Mouse (Mus musculus): ENCODE measurements around the gene Atf7. TPM values are rescaled to one million over a fixed set of nuclear protein-coding genes. Genes with fewer than 3 reads are reported as not detected.

Gene Atf7
- total RNA-seq, 2 experiments from 2014 or later, result 60.2 to 62.5 TPM

DNA sequence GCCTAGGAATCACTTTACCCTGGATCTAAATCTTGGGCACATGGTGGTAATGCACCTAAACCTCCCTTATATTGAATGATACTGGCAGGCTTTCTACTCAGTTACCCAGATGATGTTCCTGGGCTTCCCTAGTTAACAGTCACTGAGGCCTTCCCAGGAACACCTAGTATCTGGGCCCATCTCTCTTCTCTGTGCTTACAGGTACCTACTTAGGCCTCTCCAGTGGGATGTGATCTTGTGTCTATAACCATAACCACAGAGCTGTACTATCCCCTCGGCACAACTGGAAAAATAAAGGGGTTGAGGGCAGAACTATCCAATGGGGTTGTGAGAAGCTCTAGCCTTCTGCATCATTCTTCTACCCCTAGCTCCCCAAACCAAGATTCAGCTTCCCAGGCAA lies 118.4 kb downstream of the Atf7 start:
- no peak for DNase-seq
- no peak for TF ChIP-seq CTCF (IDR thresholded peaks at IDR 0.05)
- H3K27ac ChIP-seq, result no peak overlapping the region
- H3K4me3 ChIP-seq, result no peak overlapping the region
- intact Hi-C loops (cut with DNase I), result no loop called here

DNA sequence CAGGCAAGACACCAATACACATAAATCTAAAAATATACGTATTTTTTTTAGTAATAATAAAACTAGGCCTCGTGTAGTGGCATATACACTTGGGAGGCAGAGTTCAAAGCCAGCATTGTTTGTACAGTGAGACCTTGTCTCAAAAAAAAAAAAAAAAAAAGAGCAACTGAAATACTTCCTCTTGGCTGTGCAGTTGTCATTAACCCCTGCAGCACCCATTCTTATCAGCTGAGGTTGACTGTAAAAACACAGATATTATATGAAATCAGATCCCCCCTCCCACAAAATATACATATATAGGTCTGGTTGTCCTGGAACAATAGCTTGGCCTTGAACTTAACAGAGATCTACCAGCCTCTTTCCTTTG lies 118.8 kb downstream of the Atf7 start:
- no peak overlapping the region for H3K27ac ChIP-seq
- intact Hi-C loops (cut with DNase I), result no loop called here
- TF ChIP-seq CTCF (IDR thresholded peaks at IDR 0.05), result no peak
- no peak for DNase-seq
- H3K4me3 ChIP-seq, result no peak overlapping the region

DNA sequence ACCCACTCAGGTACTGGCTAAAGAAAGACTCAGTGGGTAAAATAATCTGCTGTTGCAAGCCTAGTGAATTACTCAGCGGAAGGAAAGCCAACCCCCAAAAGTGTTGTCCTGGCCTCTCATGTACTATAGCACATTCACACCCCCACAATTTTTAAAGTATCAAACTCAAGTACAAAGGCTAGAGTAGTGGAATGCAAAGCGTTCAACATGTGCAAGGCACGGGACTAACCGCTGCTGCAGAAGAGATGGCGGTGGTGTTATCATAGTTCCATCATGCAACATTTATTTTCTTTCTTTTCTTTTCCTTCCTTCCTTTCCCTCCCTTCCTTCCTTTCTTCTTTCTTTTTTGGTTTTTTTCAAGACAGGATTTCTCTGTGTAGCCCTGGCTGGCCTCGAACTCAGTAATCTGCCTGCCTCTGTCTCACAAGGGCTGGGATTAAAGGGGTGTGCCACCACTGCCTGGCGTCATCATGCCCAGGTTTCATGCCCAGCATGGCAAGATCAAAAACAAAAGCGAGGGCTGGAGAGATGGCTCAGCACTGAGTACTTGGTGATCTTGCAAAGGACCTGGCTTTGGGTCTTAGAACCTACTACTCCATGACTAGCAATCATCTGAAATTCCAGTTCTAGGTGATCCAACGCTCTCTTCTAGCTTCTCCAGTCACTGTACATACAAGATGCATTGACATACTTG lies 119.3 kb downstream of the Atf7 start:
- Histone ChIP-seq H3K27ac (no peak overlapping the region), H3K4me3 (no peak overlapping the region)
- TF ChIP-seq CTCF (IDR thresholded peaks at IDR 0.05), result no peak
- intact Hi-C loops (cut with DNase I), result no loop called here
- no peak for DNase-seq

DNA sequence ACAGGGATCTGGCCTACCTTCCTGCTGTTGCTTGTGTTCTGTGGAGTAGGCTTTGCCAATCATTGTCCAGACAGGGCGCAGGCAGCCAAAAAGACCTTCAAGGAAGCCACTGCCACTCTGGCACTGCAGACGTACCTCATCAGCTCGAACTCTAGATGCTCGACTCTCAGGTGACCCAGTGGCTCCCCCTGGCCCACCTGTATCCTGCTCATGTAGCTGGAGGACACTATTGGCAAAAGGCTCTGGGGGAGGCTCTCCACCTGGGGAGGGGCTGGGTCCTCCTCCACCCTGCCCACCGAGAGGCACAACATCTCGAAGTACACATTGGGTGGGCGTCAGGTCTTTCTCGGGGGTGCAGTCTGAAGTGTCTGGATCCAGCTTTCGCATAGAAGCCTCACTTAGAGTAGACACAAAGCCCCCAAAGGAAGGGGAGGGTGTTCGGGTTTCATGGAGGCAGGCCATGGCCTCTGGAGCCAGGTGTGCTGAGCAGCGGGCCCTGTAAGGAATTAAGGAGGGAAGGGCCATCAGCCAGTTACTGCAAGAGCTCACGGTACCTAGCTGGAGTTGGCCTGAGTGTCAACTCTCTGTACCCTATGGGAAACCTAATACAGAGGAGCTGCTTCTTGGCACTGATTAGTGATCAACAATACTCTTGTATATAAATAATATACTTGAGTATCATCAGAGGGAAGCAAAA lies 120.0 kb downstream of the Atf7 start:
- peak; percentile 16 for DNase-seq
- intact Hi-C loops (cut with DNase I), result no loop called here
- no peak for TF ChIP-seq CTCF (IDR thresholded peaks at IDR 0.05)
- Histone ChIP-seq H3K4me3 (no peak overlapping the region), H3K27ac (no peak overlapping the region)

DNA sequence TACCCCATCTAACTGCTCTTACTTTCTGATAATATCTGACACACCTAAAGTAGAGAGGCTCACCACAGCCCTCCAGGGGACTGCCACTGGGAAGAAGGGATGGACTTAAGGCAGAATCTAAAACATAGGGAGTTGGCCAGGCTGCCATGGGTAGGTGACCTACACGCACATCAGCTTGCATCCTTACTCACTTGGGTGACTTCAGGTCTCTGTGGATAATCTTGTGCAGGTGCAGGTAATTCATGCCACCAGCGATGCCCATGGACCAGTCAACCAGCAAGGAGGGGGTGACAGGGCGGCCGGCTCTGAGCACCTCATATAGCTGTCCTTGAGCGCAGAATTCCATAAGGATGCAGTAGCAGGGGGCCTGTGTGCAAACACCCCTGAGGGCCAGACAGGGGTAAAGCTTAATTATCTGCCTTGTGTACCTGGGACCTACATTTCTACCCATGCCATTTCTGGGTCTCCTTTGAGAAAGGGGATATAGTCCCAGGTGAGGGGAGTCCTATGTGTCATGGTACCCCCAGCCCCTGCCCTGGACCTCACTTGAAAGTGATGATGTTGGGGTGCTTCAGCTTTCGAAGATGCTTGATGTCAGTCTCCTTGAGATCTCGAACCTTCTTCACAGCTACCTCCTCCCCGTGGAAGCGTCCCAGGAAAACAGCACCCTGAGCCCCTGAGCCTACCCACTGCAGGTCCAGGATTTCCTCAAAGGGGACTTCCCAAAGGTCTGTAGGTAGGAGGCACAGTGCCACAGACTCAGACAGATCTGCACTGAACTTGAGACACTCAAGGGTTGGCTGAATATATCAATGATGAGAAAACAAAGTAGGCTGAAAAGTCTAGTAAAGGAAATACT lies 121.1 kb downstream of the Atf7 start:
- H3K27ac ChIP-seq, result no peak overlapping the region
- H3K4me3 ChIP-seq, result no peak overlapping the region
- TF ChIP-seq CTCF (IDR thresholded peaks at IDR 0.05), result no peak
- no peak for DNase-seq
- intact Hi-C loops (cut with DNase I), result no loop called here

DNA sequence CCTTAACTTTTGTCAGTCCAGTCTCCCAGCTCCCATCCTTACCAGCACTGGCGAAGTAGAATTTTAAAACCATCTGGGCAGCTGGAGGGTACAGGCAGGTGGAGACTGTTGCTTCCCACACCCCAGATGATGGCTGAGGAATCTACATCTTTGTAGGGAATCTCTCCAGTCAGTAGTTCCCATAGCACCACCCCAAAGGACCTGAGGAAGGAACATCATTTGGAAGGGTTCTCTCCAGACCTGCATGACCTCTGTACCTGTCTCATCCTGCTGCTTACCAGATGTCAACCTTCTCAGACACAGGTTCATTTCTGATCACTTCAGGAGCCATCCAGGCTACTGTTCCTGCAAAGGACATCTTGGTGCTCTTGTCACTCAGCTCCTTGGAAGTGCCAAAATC lies 121.8 kb downstream of the Atf7 start, which contains the start of gene Gm10337:
TSS of gene Gm10337 (plus strand) at position 276 of the 400 bp plus-strand sequence.
- no peak for TF ChIP-seq CTCF (IDR thresholded peaks at IDR 0.05)
- intact Hi-C loops (cut with DNase I), result no loop called here
- H3K27ac ChIP-seq, result no peak within 1 kb of the TSS
- no peak within 1 kb of the TSS for H3K4me3 ChIP-seq
- no peak for DNase-seq

DNA sequence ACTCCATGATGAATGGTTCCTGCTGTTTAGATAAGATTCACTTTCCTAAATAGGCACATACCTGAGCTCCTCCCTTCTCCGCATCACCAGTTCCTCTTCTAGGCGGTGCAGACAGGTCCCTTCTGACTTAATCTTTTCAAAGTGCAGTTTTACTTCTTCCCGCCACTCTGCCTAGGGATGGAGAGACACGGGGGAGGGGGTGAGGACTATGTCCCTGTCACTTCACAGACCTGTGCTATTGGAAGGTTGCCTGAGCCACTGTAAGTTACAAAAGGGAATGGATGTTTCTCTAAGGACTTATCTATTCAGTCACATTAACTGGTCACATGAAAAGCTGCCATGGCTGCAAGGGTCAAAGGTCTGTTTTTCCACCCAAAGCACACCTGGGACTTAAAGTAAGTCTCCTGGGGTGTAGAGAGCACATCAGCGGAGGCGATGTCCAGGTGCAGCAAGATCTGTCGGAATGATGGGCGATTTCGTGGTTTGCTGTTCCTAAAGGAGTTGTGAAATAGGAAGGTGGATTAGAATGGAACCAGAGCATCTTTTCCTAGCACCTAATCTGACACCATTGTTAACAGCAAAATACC lies 122.9 kb downstream of the Atf7 start:
- H3K27ac ChIP-seq, result no peak overlapping the region
- intact Hi-C loops (cut with DNase I), result no loop called here
- no peak for TF ChIP-seq CTCF (IDR thresholded peaks at IDR 0.05)
- no peak for DNase-seq
- H3K4me3 ChIP-seq, result no peak overlapping the region

DNA sequence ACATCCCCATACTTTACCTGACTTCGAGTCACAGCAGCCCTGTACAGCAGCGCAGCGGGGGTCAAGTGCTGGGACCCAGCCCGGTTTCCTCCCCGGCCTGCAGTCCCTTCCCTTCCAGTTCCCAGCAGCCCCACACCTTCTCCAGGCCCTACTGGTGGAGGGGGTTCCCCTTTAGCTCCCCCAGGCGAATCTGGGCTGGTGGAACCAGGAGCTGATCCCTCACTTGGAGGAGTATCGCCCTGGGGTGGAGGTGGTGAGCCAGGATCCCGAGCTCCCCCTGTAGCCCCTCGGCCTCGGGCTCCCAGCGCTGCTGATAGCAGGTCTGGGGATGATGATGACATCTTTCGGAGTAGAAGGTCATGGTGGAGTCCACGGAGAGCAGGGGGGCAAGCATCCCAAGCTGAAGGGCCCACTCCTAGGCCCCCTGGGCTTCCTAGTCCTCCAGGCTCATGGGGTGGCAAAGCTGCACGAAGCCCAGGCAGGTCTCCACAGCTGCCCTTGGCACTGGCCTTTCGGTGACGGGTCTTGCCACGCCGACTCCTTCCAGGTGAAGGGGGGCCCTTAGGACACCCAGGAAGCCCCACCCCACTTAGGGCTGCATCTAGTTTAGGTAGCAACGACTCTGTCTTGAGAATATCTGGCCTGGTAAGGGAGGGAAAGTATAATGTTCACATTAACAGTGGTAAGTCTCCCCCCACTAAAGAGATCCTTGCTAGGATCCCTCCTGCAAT lies 124.0 kb downstream of the Atf7 start:
- DNase-seq, result no peak
- no peak for TF ChIP-seq CTCF (IDR thresholded peaks at IDR 0.05)
- no peak overlapping the region for H3K4me3 ChIP-seq
- no peak overlapping the region for H3K27ac ChIP-seq
- intact Hi-C loops (cut with DNase I), result loop anchor here (2.0 kb wide), 1 partner anchor 16 kb away; no protein-coding TSS in a partner anchor

DNA sequence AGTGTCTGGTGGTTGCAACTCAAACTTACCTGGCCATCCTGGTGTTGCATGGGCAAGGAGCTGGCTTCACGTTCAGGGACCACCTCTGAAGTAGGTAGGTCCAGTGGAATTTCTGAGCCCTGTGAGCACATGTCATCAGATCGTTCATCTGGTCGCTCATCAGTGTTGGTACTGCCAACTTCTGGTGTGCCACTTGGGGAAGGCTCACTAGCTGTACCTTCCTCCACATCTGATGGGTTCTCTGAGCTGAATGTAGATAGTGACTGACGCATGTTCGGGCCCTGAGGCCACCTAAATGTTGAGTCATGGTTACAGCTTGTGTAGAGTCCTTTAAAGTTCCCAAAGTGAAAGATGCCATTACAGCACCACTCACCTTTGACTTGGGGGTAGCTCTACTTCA lies 124.8 kb downstream of the Atf7 start:
- no peak overlapping the region for H3K4me3 ChIP-seq
- DNase-seq, result no peak
- intact Hi-C loops (cut with DNase I), result loop anchor here (2.0 kb wide), 1 partner anchor 16 kb away; no protein-coding TSS in a partner anchor
- TF ChIP-seq CTCF (IDR thresholded peaks at IDR 0.05), result no peak
- H3K27ac ChIP-seq, result no peak overlapping the region

DNA sequence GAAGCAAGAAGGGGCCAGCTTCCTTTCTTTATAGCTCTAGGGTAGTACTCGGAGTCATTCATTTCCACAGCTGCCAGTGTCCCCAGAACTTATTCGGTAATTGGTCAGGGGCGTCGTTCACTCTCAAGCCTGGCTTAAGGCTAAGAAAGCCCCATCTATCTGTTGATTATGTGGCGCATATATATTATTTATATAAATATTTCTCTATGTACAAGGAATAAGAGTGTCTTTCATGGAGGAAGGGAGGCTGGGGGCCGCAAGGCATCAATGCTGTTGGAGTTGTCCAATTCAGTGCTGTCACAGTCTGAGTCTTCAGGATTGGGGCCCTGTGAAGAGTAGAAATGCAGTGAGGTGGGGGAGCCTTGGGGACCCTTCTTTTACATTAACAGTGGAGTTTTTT lies 125.4 kb downstream of the Atf7 start:
- no peak for TF ChIP-seq CTCF (IDR thresholded peaks at IDR 0.05)
- intact Hi-C loops (cut with DNase I), result loop anchor here (2.0 kb wide), 1 partner anchor 15 kb away; no protein-coding TSS in a partner anchor
- Histone ChIP-seq H3K27ac (no peak overlapping the region), H3K4me3 (no peak overlapping the region)
- no peak for DNase-seq

DNA sequence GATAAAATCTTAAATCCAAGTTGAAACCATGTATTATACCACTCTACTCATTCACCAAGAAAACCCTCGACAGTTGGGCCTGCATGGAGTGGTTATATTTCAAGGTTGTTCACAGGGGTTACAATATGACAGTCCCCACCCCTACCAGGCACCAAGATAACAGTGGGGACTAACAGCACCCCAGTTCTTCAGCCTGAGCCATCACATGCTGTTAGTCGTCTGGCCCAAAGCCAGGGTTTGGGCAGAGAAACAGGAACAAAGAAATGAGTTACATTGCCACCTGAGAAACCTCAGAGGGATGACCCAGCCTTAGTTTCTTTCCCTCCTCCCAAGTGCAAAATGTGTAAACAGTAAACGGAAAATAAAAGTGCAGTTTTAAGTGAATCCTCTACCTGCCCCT lies 125.9 kb downstream of the Atf7 start:
- intact Hi-C loops (cut with DNase I), result no loop called here
- Histone ChIP-seq H3K4me3 (no peak overlapping the region), H3K27ac (no peak overlapping the region)
- DNase-seq, result no peak
- no peak for TF ChIP-seq CTCF (IDR thresholded peaks at IDR 0.05)

DNA sequence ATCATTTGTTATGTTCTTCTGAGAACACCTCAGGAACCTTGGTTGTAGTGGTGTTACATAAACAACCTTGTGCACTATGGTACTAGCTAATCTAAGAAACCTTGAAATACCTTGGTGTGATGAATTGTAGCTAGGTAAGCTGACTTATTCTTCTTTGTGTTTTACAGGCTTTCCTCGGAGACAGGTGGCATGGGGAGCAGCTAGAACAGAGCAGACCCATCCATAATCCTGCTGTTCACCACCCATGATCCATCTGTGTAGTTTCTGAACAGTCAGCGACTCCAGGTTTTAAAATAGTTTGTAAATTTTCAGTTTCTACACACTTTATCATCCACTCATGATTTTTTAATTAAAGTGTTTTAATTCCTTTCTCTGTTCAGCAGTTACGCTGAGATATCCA lies 126.9 kb downstream of the Atf7 start:
- no peak for DNase-seq
- intact Hi-C loops (cut with DNase I), result no loop called here
- TF ChIP-seq CTCF (IDR thresholded peaks at IDR 0.05), result no peak
- no peak overlapping the region for H3K4me3 ChIP-seq
- H3K27ac ChIP-seq, result no peak overlapping the region

Data from gastrocnemius, adult 2 months (tissue).